Mouse (Mus musculus): ENCODE measurements around the gene Pax4. TPM values are rescaled to one million over a fixed set of nuclear protein-coding genes. Genes with fewer than 3 reads are reported as not detected.

The Pax4 gene
- total and polyA plus RNA-seq, 2 experiments = not detected

GRCm38 (mm10) chr6:28486471-28486870 lies 37.3 kb upstream of the Pax4 start:
- peaks cover 46% of the 10 kb centered on the region for H3K79me2 ChIP-seq (ENCODE audit: control insufficient read depth, insufficient read depth, low read length)
- H3K27me3 ChIP-seq (ENCODE audit: control insufficient read depth, insufficient read depth, low read length) = no peaks in the 10 kb centered on the region
- DNase-seq (ENCODE audit: extremely low read depth, low read depth, low spot score) = no peak
- H3K27ac ChIP-seq (replicated peaks; ENCODE audit: insufficient read depth, low read depth, low read length) = no peak overlapping the region
- H3K4me1 ChIP-seq (ENCODE audit: control insufficient read depth, insufficient read depth, low read length) = peaks cover 43% of the 10 kb centered on the region
- no peak overlapping the region for H3K9ac ChIP-seq (ENCODE audit: low read depth, low read length)
- no peak for TF ChIP-seq POLR2A (IDR thresholded peaks at IDR 0.05; ENCODE audit: extremely low read depth, insufficient read depth, low read length)
- TF ChIP-seq CTCF (IDR thresholded peaks at IDR 0.05; ENCODE audit: low read depth, low read length) = no peak
- H3K36me3 ChIP-seq (ENCODE audit: control insufficient read depth, insufficient read depth, low read length) = peaks cover 16% of the 10 kb centered on the region
- 83% methylated on average over 2 of the region's 2 CpGs for WGBS
- no peak overlapping the region for H3K4me3 ChIP-seq (ENCODE audit: insufficient read depth, low read depth, low read length)

GRCm38 (mm10) chr6:28486008-28486407 lies 36.9 kb upstream of the Pax4 start:
- Histone ChIP-seq H3K79me2 (ENCODE audit: control insufficient read depth, insufficient read depth, low read length) (peaks cover 47% of the 10 kb centered on the region), H3K4me1 (ENCODE audit: control insufficient read depth, insufficient read depth, low read length) (peaks cover 44% of the 10 kb centered on the region), H3K4me3 (ENCODE audit: insufficient read depth, low read depth, low read length) (no peak overlapping the region), H3K27ac (replicated peaks; ENCODE audit: insufficient read depth, low read depth, low read length) (no peak overlapping the region), H3K36me3 (ENCODE audit: control insufficient read depth, insufficient read depth, low read length) (peaks cover 13% of the 10 kb centered on the region; the same call in 1 of the 2 replicates), H3K27me3 (ENCODE audit: control insufficient read depth, insufficient read depth, low read length) (no peaks in the 10 kb centered on the region), H3K9ac (ENCODE audit: low read depth, low read length) (no peak overlapping the region)
- 51% methylated on average over 2 of the region's 2 CpGs for WGBS
- no peak for DNase-seq (ENCODE audit: extremely low read depth, low read depth, low spot score)
- TF ChIP-seq CTCF (IDR thresholded peaks at IDR 0.05; ENCODE audit: low read depth, low read length) (no peak), POLR2A (IDR thresholded peaks at IDR 0.05; ENCODE audit: extremely low read depth, insufficient read depth, low read length) (no peak)

GRCm38 (mm10) chr6:28482711-28483315 lies 33.7 kb upstream of the Pax4 start:
- Histone ChIP-seq H3K79me2 (ENCODE audit: control insufficient read depth, insufficient read depth, low read length) (peaks cover 37% of the 10 kb centered on the region), H3K27me3 (ENCODE audit: control insufficient read depth, insufficient read depth, low read length) (no peaks in the 10 kb centered on the region), H3K4me3 (ENCODE audit: insufficient read depth, low read depth, low read length) (no peak overlapping the region), H3K27ac (replicated peaks; ENCODE audit: insufficient read depth, low read depth, low read length) (no peak overlapping the region), H3K4me1 (ENCODE audit: control insufficient read depth, insufficient read depth, low read length) (peaks cover 35% of the 10 kb centered on the region), H3K9ac (ENCODE audit: low read depth, low read length) (no peak overlapping the region), H3K36me3 (ENCODE audit: control insufficient read depth, insufficient read depth, low read length) (peaks cover 4% of the 10 kb centered on the region; the same call in 1 of the 2 replicates)
- 23% methylated on average over 4 of the region's 4 CpGs for WGBS
- no peak for DNase-seq (ENCODE audit: extremely low read depth, low read depth, low spot score)
- TF ChIP-seq POLR2A (IDR thresholded peaks at IDR 0.05; ENCODE audit: extremely low read depth, insufficient read depth, low read length) (no peak), CTCF (IDR thresholded peaks at IDR 0.05; ENCODE audit: low read depth, low read length) (no peak)

- H3K36me3 ChIP-seq (ENCODE audit: control insufficient read depth, insufficient read depth, low read length) = 0 out of 2 replicates have a peak, but pooled peaks cover 2% of the 10 kb centered on the region
- DNase-seq (ENCODE audit: extremely low read depth, low read depth, low spot score) = peak; percentile 53
- WGBS = 2% methylated on average over 21 of the region's 21 CpGs
- peaks cover 31% of the 10 kb centered on the region for H3K79me2 ChIP-seq (ENCODE audit: control insufficient read depth, insufficient read depth, low read length)
- no peak for TF ChIP-seq POLR2A (IDR thresholded peaks at IDR 0.05; ENCODE audit: extremely low read depth, insufficient read depth, low read length)
- no peak for TF ChIP-seq CTCF (IDR thresholded peaks at IDR 0.05; ENCODE audit: low read depth, low read length)
- peak overlapping the region; percentile 96 for H3K9ac ChIP-seq (ENCODE audit: low read depth, low read length)
- H3K27me3 ChIP-seq (ENCODE audit: control insufficient read depth, insufficient read depth, low read length) = no peaks in the 10 kb centered on the region
- peak overlapping the region; percentile 72 for H3K27ac ChIP-seq (replicated peaks; ENCODE audit: insufficient read depth, low read depth, low read length)
- peak overlapping the region; percentile 89 for H3K4me3 ChIP-seq (ENCODE audit: insufficient read depth, low read depth, low read length)
- peaks cover 23% of the 10 kb centered on the region for H3K4me1 ChIP-seq (ENCODE audit: control insufficient read depth, insufficient read depth, low read length)
Measured at GRCm38 (mm10) chr6:28480752-28481492, 31.8 kb upstream of the Pax4 start.

- H3K9ac ChIP-seq (ENCODE audit: low read depth, low read length) = peak overlapping the region; percentile 96
- H3K36me3 ChIP-seq (ENCODE audit: control insufficient read depth, insufficient read depth, low read length) = 0 out of 2 replicates have a peak, but pooled peaks cover 2% of the 10 kb centered on the region
- H3K27me3 ChIP-seq (ENCODE audit: control insufficient read depth, insufficient read depth, low read length) = no peaks in the 10 kb centered on the region
- peaks cover 27% of the 10 kb centered on the region for H3K79me2 ChIP-seq (ENCODE audit: control insufficient read depth, insufficient read depth, low read length)
- peak; percentile 99 for DNase-seq (ENCODE audit: extremely low read depth, low read depth, low spot score)
- under 1% methylated on average over 68 of the region's 68 CpGs for WGBS
- peaks cover 20% of the 10 kb centered on the region for H3K4me1 ChIP-seq (ENCODE audit: control insufficient read depth, insufficient read depth, low read length)
- H3K4me3 ChIP-seq (ENCODE audit: insufficient read depth, low read depth, low read length) = peak overlapping the region; percentile 89
- TF ChIP-seq POLR2A (IDR thresholded peaks at IDR 0.05; ENCODE audit: extremely low read depth, insufficient read depth, low read length) (peak; percentile 85), CTCF (IDR thresholded peaks at IDR 0.05; ENCODE audit: low read depth, low read length) (no peak)
- peak overlapping the region; percentile 72 for H3K27ac ChIP-seq (replicated peaks; ENCODE audit: insufficient read depth, low read depth, low read length)
Measured at GRCm38 (mm10) chr6:28479865-28480751, 31.0 kb upstream of the Pax4 start.

All from liver, adult 2 months (tissue).